Mouse (Mus musculus) testis, adult 2 months (tissue): ENCODE data around the gene Psmc3ip. TPM values are rescaled to one million over a fixed set of nuclear protein-coding genes. Genes with fewer than 3 reads are reported as not detected.

Experiments
- H3K27ac ChIP-seq: fragments of 200-500 bp; 2 replicates; pipeline ENCODE4 v1.5.1; 2012; ENCODE audit warnings: low read depth, low read length; ENCODE audit not compliant: control insufficient read depth, insufficient read depth
- H3K27me3 ChIP-seq: fragments of 200-500 bp; 2 replicates; pipeline ENCODE4 v1.6.1; 2012; ENCODE audit warnings: mild to moderate bottlenecking, low read length, moderate library complexity; ENCODE audit not compliant: control insufficient read depth, insufficient read depth
- H3K36me3 ChIP-seq: fragments of 200-500 bp; 2 replicates; pipeline ENCODE4 v1.6.1; 2012; ENCODE audit warnings: mild to moderate bottlenecking, low read length; ENCODE audit not compliant: control insufficient read depth, insufficient read depth
- H3K4me1 ChIP-seq: fragments of 200-500 bp; 2 replicates; pipeline ENCODE4 v1.6.1; 2012; ENCODE audit warnings: low read length; ENCODE audit not compliant: control insufficient read depth, insufficient read depth
- H3K4me3 ChIP-seq: fragments of 200-500 bp; 2 replicates; pipeline ENCODE4 v1.5.1; 2012; ENCODE audit warnings: low read depth, mild to moderate bottlenecking, low read length, moderate library complexity, mixed read lengths; ENCODE audit not compliant: control insufficient read depth
- CTCF ChIP-seq: fragments of 200-500 bp; IDR thresholded peaks from 2 replicates; pipeline ENCODE4 v1.5.1; 2012; ENCODE audit warnings: low read depth, mild to moderate bottlenecking, inconsistent platforms, low read length, moderate library complexity; ENCODE audit not compliant: control insufficient read depth, insufficient read depth, insufficient replicate concordance
- POLR2A ChIP-seq: fragments of 200-500 bp; IDR thresholded peaks from 2 replicates; pipeline ENCODE4 v1.6.1; 2012; ENCODE audit warnings: low read depth, mild to moderate bottlenecking, inconsistent platforms, low read length, moderate library complexity; ENCODE audit not compliant: control insufficient read depth
- polyA plus RNA-seq: library from polyadenylated mRNA; depleted of rRNA; stranded (reverse); fragments of >200 nt; gene quantifications from 2 replicates; pipeline ENCODE4 v1.2.3, GENCODE M21; 2012

The Psmc3ip gene
- polyA plus RNA-seq, 1 experiment: 77.6 TPM

DNA sequence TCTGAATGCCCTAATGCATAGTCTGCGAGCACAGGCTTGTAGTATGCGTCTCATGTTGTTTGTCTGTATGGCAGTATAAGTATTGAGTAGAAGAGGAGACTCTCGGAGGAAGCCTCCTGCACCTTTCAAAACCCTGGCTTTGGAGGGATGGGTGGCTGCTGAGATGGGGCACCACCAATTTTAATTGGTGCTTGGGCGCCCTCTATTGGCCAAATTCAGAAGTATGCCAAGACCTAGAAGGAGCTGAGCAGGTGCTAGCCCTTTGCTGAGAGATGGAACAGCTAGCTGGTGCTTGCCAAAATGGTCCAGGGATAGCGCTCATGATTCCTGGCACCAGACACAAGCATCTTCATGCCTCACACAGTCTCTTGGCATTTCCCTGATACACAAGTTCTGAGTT, 37.4 kb downstream of the Psmc3ip start:
- peaks cover 11% of the 10 kb centered on the region for H3K4me1 ChIP-seq
- TF ChIP-seq POLR2A (no peak), CTCF (peak; percentile 58; the same call in 1 of the 2 replicates)
- H3K36me3 ChIP-seq: no peaks in the 10 kb centered on the region
- H3K27ac ChIP-seq: no peak overlapping the region
- no peaks in the 10 kb centered on the region for H3K27me3 ChIP-seq
- no peak overlapping the region for H3K4me3 ChIP-seq

DNA sequence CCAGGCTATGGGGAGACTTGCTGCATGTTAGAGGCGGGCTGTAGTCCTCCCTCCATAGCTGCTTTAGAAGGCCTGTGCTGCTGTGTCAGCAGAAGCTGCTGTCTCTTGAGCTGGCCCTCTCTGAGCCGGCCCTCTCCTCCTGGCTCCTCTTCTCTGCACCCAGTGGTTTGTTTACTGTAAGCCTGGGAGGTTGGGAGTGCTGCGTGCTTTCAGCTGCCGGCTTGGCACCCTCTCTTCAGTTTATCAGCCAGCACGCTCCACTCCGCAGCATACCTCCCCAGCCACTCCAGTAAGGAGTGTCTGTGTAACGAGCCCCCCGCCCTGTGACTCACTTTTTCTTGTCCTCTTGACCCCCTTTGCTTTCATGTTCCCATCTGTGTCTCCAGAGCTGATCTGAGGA, 38.4 kb downstream of the Psmc3ip start:
- TF ChIP-seq POLR2A (peak; percentile 26; the same call in 1 of the 2 replicates), CTCF (no peak)
- Histone ChIP-seq H3K27me3 (no peaks in the 10 kb centered on the region), H3K27ac (peak overlapping the region; percentile 73), H3K4me1 (peaks cover 10% of the 10 kb centered on the region), H3K4me3 (no peak overlapping the region), H3K36me3 (no peaks in the 10 kb centered on the region)

DNA sequence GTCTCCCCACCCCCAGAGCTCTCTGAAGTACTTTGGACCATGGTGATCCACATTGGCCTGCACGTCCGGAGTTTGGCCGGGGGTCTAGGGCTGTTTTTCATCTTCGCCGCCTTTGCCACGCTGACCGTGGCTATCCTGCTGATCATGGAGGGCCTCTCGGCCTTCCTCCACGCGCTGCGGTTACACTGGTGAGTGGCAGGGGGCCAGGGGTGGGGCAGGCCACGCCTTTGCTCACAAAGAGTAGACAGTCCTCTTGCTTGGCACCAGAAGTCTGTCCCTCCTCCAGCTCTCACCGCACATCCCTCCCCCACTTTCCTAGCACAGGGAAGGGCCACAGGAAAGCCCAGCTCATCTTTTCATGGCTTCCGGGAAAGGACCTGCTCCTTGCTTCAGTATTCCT, 39.8 kb downstream of the Psmc3ip start:
- TF ChIP-seq POLR2A: no peak
- TF ChIP-seq CTCF: no peak
- H3K4me1 ChIP-seq: peaks cover 10% of the 10 kb centered on the region
- no peaks in the 10 kb centered on the region for H3K36me3 ChIP-seq
- H3K27ac ChIP-seq: no peak overlapping the region
- no peaks in the 10 kb centered on the region for H3K27me3 ChIP-seq
- no peak overlapping the region for H3K4me3 ChIP-seq

DNA sequence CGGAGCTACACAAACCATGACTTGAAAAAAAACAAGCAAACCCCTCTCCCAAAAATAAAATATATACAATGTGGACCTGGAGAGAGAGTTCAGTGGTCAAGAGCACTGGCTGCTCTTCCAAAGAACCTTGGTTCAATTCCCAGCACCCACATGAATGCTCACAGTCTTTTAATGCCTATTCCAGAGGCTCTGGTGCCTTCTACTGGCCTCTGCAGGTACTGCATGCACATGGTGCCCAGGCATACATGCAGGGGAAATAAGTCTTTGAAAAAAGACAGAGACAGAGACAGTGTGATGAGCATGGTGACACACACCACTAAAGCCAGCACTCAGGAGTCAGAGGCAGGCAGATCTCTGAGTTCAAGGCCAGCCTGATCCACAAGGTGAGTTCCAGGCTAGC, 41.3 kb downstream of the Psmc3ip start:
- Histone ChIP-seq H3K36me3 (no peaks in the 10 kb centered on the region), H3K27ac (no peak overlapping the region), H3K4me1 (peaks cover 8% of the 10 kb centered on the region), H3K4me3 (no peak overlapping the region), H3K27me3 (no peaks in the 10 kb centered on the region)
- TF ChIP-seq CTCF (peak; percentile 52; the same call in 1 of the 2 replicates), POLR2A (no peak)

DNA sequence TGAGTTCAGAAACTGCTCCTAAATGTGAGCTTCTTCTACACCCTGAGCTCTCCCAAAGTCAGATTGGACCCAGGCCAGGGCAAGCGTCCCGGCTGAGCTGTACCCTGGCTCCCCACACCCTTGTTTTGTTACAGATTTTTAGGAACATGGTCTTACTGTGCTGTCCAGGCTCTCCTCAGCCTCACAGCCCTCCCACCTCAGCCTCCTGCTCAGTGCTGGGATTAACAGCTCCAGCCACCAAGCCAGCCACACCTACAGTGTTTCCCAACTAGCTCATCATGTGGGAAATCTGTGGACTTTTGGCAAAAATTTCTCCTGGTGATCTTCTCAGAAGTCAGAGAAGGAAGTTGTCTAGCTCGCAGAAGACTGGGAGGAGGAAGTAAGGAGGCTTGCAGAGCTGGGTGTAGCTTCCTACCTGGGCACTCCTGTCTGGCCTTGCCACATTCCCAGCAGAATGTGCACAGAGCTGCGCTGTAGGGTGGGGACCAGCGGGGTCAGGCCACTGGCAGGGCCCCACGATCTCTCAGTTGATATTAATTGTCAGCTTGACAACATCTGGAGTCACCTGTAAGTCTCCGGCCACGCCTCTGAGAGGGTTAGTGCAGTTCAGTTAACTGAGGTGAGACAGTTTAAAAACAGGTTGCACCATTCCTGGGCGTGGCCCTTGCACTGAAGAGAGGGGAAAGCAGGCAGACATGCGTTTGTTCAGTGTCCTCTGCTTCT, 42.3 kb downstream of the Psmc3ip start:
- H3K36me3 ChIP-seq: no peaks in the 10 kb centered on the region
- peak overlapping the region; percentile 16; the same call in 1 of the 2 replicates for H3K27ac ChIP-seq
- peaks cover 3% of the 10 kb centered on the region for H3K4me1 ChIP-seq
- no peaks in the 10 kb centered on the region for H3K27me3 ChIP-seq
- H3K4me3 ChIP-seq: no peak overlapping the region
- no peak for TF ChIP-seq POLR2A
- no peak for TF ChIP-seq CTCF

DNA sequence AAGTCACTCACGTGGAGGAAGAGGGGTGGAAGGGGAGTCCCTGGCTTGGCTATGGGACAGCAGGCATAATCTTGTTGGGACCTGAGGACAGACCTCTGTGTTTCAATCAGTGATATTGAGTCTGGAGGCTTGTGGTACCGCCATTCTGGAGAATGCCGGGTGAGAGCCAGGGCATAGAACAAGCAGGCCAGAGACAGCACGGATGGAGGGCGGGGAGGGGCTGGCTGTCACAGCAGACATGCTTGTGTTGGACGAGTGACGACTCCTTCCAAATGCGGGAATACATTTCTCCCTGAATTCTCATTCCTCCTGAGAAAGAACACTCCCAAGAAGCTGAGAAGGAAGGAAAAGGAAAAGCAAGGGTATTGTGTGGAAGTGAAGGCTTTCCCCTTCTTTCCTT, 43.6 kb downstream of the Psmc3ip start:
- peaks cover 1% of the 10 kb centered on the region for H3K4me1 ChIP-seq
- no peaks in the 10 kb centered on the region for H3K27me3 ChIP-seq
- H3K36me3 ChIP-seq: no peaks in the 10 kb centered on the region
- TF ChIP-seq POLR2A (no peak), CTCF (no peak)
- no peak overlapping the region for H3K27ac ChIP-seq
- H3K4me3 ChIP-seq: no peak overlapping the region

DNA sequence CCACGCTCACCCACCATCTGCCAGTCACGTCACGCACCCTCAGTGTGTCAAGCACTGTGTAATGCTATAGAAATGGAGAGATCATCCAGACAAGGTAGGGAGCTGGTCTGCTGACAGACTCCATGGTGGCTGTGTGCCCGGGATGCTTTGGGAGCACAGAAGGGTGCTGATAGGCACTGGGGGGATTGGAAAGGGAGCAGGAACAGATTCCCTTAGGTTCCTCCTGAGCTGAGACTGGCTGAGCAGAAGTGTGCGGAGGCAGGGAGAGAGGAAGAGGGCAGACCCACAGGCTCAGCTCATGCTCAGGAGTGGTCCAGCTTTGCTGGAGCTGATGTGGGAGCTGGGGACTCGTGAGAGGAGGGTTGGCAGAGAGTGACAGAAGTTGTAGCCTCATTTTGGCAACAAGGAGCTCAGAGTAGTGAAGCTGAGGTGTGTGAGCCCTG, 44.2 kb downstream of the Psmc3ip start:
- TF ChIP-seq POLR2A (no peak), CTCF (no peak)
- Histone ChIP-seq H3K27me3 (no peaks in the 10 kb centered on the region), H3K4me3 (no peak overlapping the region), H3K36me3 (no peaks in the 10 kb centered on the region; the same call in 1 of the 2 replicates), H3K27ac (no peak overlapping the region), H3K4me1 (no peaks in the 10 kb centered on the region)
